Mouse (Mus musculus): ENCODE results near the gene Rem1. TPM values are rescaled to one million over a fixed set of nuclear protein-coding genes. Genes with fewer than 3 reads are reported as not detected.
A peak's percentile ranks its signal among the peaks of the same experiment; 100 is the strongest.

Rem1 gene
- polyA plus RNA-seq, 1 experiment from 2014 or later, result 61.8 TPM

DNA sequence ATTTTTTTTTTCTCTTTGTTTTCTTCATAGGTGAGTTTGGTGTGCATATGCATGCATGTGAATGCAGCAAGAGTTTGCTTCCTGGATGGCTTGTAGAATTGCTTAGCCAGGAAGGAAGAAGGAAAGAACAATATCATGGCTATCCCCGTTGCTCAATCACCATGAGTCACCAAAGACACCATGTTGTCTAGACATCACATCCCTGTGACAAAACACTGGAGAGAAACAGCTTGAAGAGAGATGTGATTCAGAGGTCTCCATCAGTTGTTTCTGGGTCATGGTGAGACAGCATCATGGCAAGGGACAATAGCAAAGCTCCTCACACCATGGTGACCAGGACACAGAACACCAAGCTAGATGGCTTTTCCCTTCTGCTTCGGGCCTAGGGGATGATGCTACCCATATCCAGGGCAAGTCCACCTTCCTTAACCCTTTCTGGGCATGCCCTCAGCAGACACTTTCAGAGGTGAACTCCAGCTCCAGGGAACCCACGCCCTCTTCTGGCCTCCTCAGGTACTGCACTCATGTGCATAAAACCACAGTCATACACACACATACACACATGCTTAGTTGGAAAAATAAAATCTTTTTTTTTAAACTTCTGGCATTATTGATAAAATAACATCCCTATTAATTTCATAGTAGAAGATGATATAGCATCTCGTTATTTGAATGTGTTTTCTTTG lies 25.3 kb upstream of the Rem1 start:
- Histone ChIP-seq H3K4me3 (ENCODE audit: low read length) (no peak overlapping the region), H3K4me2 (replicated peaks; ENCODE audit: low read depth, low read length) (no peak overlapping the region), H3K36me3 (ENCODE audit: control insufficient read depth, insufficient read depth, low read length) (no peaks in the 10 kb centered on the region), H3K9me3 (ENCODE audit: control insufficient read depth, low read length) (no peaks in the 10 kb centered on the region), H3K27me3 (ENCODE audit: control insufficient read depth, insufficient read depth, low read length) (no peaks in the 10 kb centered on the region), H3K4me1 (ENCODE audit: control insufficient read depth, insufficient read depth, low read length) (peaks cover 5% of the 10 kb centered on the region; the same call in 1 of the 2 replicates), H3K9ac (ENCODE audit: low read depth, low read length) (no peak overlapping the region), H3K27ac (ENCODE audit: low read depth, low read length) (no peak overlapping the region)
- WGBS, result 84% methylated on average over 4 of the region's 4 CpGs
- ATAC-seq (ENCODE audit: low FRiP score, low TSS enrichment), result no peak

DNA sequence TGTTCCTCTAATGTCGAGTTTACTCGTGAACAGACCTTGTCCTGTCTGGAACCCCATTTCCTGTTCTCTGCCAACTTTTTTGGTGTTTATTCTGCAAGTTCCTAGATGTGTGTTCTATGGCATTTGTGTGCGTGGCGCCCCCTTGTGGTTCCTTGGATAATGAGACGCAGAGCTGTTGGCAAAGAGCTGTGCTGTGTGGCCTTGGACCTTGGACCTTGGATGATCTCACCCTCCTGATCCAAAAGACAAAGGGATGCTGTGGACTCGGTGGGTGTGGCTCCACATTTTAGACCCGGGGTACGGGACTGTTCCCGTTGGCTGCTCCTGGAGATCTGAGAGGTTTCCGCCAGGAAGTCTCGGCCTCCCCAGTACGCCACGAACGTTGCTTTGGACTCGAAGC lies 22.7 kb upstream of the Rem1 start, which contains the start of gene Defb36:
TSS of gene Defb36 (plus strand) at position 271 of the 400 bp plus-strand sequence.
- no peak within 1 kb of the TSS for H3K4me2 ChIP-seq (replicated peaks; ENCODE audit: low read depth, low read length)

DNA sequence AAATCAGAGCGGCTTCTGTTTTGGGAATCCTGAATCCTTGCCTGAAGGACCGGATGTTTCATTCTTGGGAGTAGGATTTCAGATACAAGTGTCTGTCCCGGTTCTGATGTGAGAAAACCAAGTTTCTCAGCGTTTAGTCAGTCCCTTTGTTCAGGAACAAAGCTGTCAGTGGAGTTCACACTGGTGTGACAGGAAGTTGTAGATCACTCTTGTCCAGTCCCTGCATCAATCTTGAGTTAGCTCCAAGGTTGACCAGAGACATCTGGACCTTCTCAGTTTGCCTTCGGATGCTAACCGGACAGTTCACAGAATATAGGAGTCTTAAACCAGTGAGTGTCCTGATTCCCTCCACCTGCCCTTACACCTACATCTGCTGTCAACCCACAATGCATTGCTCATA lies 19.0 kb upstream of the Rem1 start:
- peak; percentile 75 for ATAC-seq (ENCODE audit: low FRiP score, low TSS enrichment)
- Histone ChIP-seq H3K9me3 (ENCODE audit: control insufficient read depth, low read length) (no peaks in the 10 kb centered on the region), H3K4me2 (replicated peaks; ENCODE audit: low read depth, low read length) (no peak overlapping the region), H3K4me1 (ENCODE audit: control insufficient read depth, insufficient read depth, low read length) (peaks cover 19% of the 10 kb centered on the region), H3K27ac (ENCODE audit: low read depth, low read length) (peak overlapping the region; percentile 74), H3K27me3 (ENCODE audit: control insufficient read depth, insufficient read depth, low read length) (no peaks in the 10 kb centered on the region), H3K36me3 (ENCODE audit: control insufficient read depth, insufficient read depth, low read length) (no peaks in the 10 kb centered on the region), H3K4me3 (ENCODE audit: low read length) (no peak overlapping the region), H3K9ac (ENCODE audit: low read depth, low read length) (no peak overlapping the region)
- 10% methylated on average over 6 of the region's 6 CpGs for WGBS

More for the DNA sequence above, 22.7 kb upstream of the Rem1 start, which contains the start of gene Defb36:
- peaks cover 19% of the 10 kb centered on the region for H3K4me1 ChIP-seq (ENCODE audit: control insufficient read depth, insufficient read depth, low read length)
- no peaks in the 10 kb centered on the region for H3K36me3 ChIP-seq (ENCODE audit: control insufficient read depth, insufficient read depth, low read length)
- H3K9me3 ChIP-seq (ENCODE audit: control insufficient read depth, low read length), result no peaks in the 10 kb centered on the region
- no peak within 1 kb of the TSS for H3K4me3 ChIP-seq (ENCODE audit: low read length)
- H3K27me3 ChIP-seq (ENCODE audit: control insufficient read depth, insufficient read depth, low read length), result no peaks in the 10 kb centered on the region
- H3K27ac ChIP-seq (ENCODE audit: low read depth, low read length), result no peak within 1 kb of the TSS
- 80% methylated on average over 15 of the region's 15 CpGs for WGBS
- no peak within 1 kb of the TSS for H3K9ac ChIP-seq (ENCODE audit: low read depth, low read length)
- ATAC-seq (ENCODE audit: low FRiP score, low TSS enrichment), result no peak

DNA sequence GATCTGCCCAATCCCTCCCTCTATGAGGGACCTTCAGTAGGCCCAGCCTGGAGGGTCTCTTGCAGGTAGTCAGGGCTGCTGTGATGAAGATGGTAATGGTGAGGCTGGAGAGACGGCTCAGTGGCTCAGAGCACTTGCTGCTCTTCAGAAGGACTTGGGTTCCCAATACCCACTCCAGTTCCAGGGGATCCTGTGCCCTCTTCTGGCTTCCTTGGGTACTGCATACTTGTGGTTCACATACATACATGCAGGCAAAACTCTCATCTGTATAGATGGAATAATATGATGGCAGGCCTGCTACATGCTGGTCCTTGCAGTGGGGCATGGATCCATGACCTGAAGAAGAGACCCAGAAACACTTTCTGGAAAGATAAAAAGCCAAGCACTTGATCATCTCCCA lies 18.0 kb upstream of the Rem1 start:
- Histone ChIP-seq H3K4me2 (replicated peaks; ENCODE audit: low read depth, low read length) (no peak overlapping the region), H3K27me3 (ENCODE audit: control insufficient read depth, insufficient read depth, low read length) (no peaks in the 10 kb centered on the region), H3K27ac (ENCODE audit: low read depth, low read length) (no peak overlapping the region), H3K9ac (ENCODE audit: low read depth, low read length) (no peak overlapping the region), H3K9me3 (ENCODE audit: control insufficient read depth, low read length) (no peaks in the 10 kb centered on the region), H3K4me1 (ENCODE audit: control insufficient read depth, insufficient read depth, low read length) (peaks cover 19% of the 10 kb centered on the region), H3K36me3 (ENCODE audit: control insufficient read depth, insufficient read depth, low read length) (no peaks in the 10 kb centered on the region), H3K4me3 (ENCODE audit: low read length) (no peak overlapping the region)
- no peak for ATAC-seq (ENCODE audit: low FRiP score, low TSS enrichment)
- 100% methylated on average over 1 of the region's 1 CpGs for WGBS

DNA sequence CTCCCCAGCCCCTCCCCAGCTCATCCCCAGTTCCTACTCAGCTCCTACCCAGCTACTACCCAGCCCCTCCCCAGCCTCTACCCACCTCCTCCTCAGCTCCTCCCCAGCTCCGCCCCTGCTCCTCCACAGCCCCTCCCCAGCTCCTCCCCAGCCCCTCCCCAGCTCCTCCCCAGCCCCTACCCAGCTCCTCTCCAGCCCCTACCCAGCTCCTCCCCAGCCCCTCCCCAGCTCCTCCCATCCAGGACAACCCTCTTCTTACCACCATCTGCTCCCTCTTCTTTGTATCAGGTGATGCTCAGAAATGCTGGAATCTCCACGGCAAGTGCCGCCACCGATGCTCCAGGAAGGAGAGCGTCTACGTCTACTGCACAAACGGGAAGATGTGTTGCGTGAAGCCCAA lies 14.6 kb upstream of the Rem1 start:
- Histone ChIP-seq H3K4me3 (ENCODE audit: low read length) (no peak overlapping the region), H3K9ac (ENCODE audit: low read depth, low read length) (no peak overlapping the region), H3K4me2 (replicated peaks; ENCODE audit: low read depth, low read length) (no peak overlapping the region), H3K9me3 (ENCODE audit: control insufficient read depth, low read length) (no peaks in the 10 kb centered on the region), H3K27ac (ENCODE audit: low read depth, low read length) (no peak overlapping the region), H3K4me1 (ENCODE audit: control insufficient read depth, insufficient read depth, low read length) (peaks cover 7% of the 10 kb centered on the region; the same call in 1 of the 2 replicates), H3K36me3 (ENCODE audit: control insufficient read depth, insufficient read depth, low read length) (no peaks in the 10 kb centered on the region), H3K27me3 (ENCODE audit: control insufficient read depth, insufficient read depth, low read length) (no peaks in the 10 kb centered on the region)
- WGBS, result 35% methylated on average over 8 of the region's 8 CpGs
- ATAC-seq (ENCODE audit: low FRiP score, low TSS enrichment), result peak; percentile 34; the same call in 1 of the 2 replicates

DNA sequence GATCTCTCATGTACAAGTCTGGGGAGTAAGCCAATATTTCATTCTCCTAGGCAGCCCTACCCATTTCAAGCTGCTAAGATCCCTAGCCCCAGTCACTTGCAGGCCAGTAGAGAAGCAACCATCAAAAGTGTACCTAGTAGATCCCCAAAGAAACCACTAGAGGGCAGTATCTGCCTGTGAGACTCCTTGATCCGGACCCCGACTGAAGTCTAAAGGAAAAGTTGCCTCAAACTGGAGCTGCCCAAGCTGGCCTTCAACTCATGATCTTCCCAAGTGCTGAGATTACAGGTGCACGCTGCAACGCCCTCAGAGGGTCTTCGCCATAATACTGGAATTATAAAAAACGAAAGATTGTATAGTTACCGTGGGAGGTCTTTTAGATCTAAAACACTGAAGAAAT lies 11.2 kb upstream of the Rem1 start:
- H3K36me3 ChIP-seq (ENCODE audit: control insufficient read depth, insufficient read depth, low read length), result no peaks in the 10 kb centered on the region
- ATAC-seq (ENCODE audit: low FRiP score, low TSS enrichment), result no peak; the same call in 1 of the 2 replicates
- H3K4me3 ChIP-seq (ENCODE audit: low read length), result no peak overlapping the region
- H3K9ac ChIP-seq (ENCODE audit: low read depth, low read length), result no peak overlapping the region
- H3K4me2 ChIP-seq (replicated peaks; ENCODE audit: low read depth, low read length), result no peak overlapping the region
- 8% methylated on average over 7 of the region's 7 CpGs for WGBS
- no peaks in the 10 kb centered on the region for H3K27me3 ChIP-seq (ENCODE audit: control insufficient read depth, insufficient read depth, low read length)
- H3K4me1 ChIP-seq (ENCODE audit: control insufficient read depth, insufficient read depth, low read length), result no peaks in the 10 kb centered on the region
- no peaks in the 10 kb centered on the region for H3K9me3 ChIP-seq (ENCODE audit: control insufficient read depth, low read length)
- no peak overlapping the region for H3K27ac ChIP-seq (ENCODE audit: low read depth, low read length)

DNA sequence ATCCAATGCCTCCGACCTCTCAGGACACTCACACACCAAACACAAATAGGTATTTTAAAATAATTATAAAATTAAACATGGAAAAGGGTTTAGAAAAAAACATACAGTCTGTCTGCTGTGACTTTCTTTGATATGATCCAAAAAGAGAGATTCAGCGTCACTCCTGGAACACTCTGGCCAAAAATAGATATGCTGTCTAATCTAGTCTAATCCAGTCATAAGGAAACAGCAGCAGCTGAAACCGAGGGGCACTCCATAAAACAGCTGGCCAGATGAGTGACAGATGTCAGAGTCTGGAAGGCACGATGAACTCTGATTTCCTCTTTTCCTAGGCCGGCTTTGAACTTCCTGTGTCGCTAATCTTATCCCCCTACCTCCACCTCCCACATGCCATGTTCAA lies 10.3 kb upstream of the Rem1 start:
- no peak overlapping the region for H3K27ac ChIP-seq (ENCODE audit: low read depth, low read length)
- WGBS, result 54% methylated on average over 6 of the region's 6 CpGs

DNA sequence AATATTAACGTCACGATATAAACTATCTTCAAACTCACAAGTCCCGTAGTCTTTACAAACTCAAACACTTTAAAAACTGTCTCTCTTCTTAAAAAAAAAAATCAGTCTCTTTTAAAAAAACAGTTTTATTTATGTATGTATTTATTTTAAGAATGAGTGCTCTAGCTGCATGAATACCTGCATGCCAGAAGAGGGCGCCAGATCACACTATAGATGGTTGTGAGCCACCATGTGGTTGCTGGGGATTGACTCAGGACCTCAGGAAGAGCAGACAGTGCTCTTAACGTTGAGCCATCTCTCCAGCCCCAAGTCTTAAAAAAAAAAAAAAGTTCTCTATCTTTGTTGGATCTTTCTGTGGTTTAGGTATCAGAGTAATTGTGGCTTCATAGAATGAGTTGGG lies 9.4 kb upstream of the Rem1 start:
- ATAC-seq (ENCODE audit: low FRiP score, low TSS enrichment), result no peak
- no peaks in the 10 kb centered on the region for H3K27me3 ChIP-seq (ENCODE audit: control insufficient read depth, insufficient read depth, low read length)
- WGBS, result 61% methylated on average over 5 of the region's 5 CpGs

More for the DNA sequence above, 10.3 kb upstream of the Rem1 start:
- no peaks in the 10 kb centered on the region for H3K27me3 ChIP-seq (ENCODE audit: control insufficient read depth, insufficient read depth, low read length)
- H3K4me3 ChIP-seq (ENCODE audit: low read length), result no peak overlapping the region
- H3K4me2 ChIP-seq (replicated peaks; ENCODE audit: low read depth, low read length), result no peak overlapping the region
- H3K4me1 ChIP-seq (ENCODE audit: control insufficient read depth, insufficient read depth, low read length), result 0 out of 2 replicates have a peak, but pooled peaks cover under 1% of the 10 kb centered on the region
- no peak overlapping the region for H3K9ac ChIP-seq (ENCODE audit: low read depth, low read length)
- H3K36me3 ChIP-seq (ENCODE audit: control insufficient read depth, insufficient read depth, low read length), result no peaks in the 10 kb centered on the region
- no peaks in the 10 kb centered on the region for H3K9me3 ChIP-seq (ENCODE audit: control insufficient read depth, low read length)
- ATAC-seq (ENCODE audit: low FRiP score, low TSS enrichment), result no peak

DNA sequence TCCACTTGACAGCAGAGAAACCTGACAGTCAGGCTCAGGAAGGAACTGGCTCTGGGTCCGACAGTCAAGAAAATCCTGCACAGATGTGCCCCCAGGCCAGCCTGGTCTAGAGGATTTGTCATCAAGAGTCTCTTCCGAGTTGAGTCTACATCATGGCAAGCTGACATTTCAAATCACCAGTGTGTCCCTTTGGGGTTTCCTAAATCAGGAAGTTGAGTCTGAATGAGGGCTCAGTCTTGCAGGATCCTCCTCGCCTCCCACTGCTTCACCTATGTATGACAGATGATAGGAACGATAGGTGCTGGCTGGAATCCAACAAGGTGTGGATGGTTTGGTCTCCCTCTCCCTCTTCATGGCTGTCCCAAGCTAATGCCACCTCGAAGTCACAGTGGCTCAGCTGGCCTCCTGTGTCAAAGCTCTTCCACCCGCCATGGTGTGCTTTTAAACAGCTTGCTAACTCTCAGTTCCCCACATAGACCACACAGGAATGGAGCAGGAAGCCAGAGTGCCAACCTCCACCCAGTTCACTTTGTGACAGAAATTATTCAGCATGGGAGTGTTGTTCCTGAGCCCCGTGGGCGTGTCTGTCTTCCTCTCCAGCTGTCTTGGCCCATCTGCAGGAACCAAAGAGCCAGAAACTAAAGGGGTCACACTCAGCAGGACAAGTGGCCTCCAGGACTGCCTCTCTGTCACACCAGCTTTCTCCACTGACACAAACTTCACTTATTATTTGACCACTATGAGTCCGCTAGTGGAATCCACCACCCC lies 6.2 kb upstream of the Rem1 start:
- Histone ChIP-seq H3K4me3 (ENCODE audit: low read length) (no peak overlapping the region), H3K27ac (ENCODE audit: low read depth, low read length) (peak overlapping the region; percentile 82), H3K36me3 (ENCODE audit: control insufficient read depth, insufficient read depth, low read length) (no peaks in the 10 kb centered on the region), H3K9ac (ENCODE audit: low read depth, low read length) (no peak overlapping the region), H3K9me3 (ENCODE audit: control insufficient read depth, low read length) (0 out of 2 replicates have a peak, but pooled peaks cover 4% of the 10 kb centered on the region), H3K4me2 (replicated peaks; ENCODE audit: low read depth, low read length) (no peak overlapping the region; the same call in 1 of the 2 replicates), H3K27me3 (ENCODE audit: control insufficient read depth, insufficient read depth, low read length) (no peaks in the 10 kb centered on the region), H3K4me1 (ENCODE audit: control insufficient read depth, insufficient read depth, low read length) (peaks cover 8% of the 10 kb centered on the region; the same call in 1 of the 2 replicates)
- 67% methylated on average over 9 of the region's 9 CpGs for WGBS
- no peak for ATAC-seq (ENCODE audit: low FRiP score, low TSS enrichment)

More for the DNA sequence above, 9.4 kb upstream of the Rem1 start:
- no peak overlapping the region for H3K4me3 ChIP-seq (ENCODE audit: low read length)
- H3K9ac ChIP-seq (ENCODE audit: low read depth, low read length), result no peak overlapping the region
- no peaks in the 10 kb centered on the region for H3K36me3 ChIP-seq (ENCODE audit: control insufficient read depth, insufficient read depth, low read length)
- H3K27ac ChIP-seq (ENCODE audit: low read depth, low read length), result no peak overlapping the region
- H3K4me1 ChIP-seq (ENCODE audit: control insufficient read depth, insufficient read depth, low read length), result peaks cover 5% of the 10 kb centered on the region; the same call in 1 of the 2 replicates
- H3K4me2 ChIP-seq (replicated peaks; ENCODE audit: low read depth, low read length), result no peak overlapping the region
- no peaks in the 10 kb centered on the region for H3K9me3 ChIP-seq (ENCODE audit: control insufficient read depth, low read length)

All from kidney, embryonic 14.5 days (tissue).